Mouse (Mus musculus) kidney, embryonic 15.5 days (tissue): Measurements from ENCODE around the gene 1700012A03Rik. TPM values are rescaled to one million over a fixed set of nuclear protein-coding genes. Genes with fewer than 3 reads are reported as not detected.

Experiments used
- ATAC-seq: fragments of 200-750 bp; cut with Nextera tagmentation; replicated peaks from 2 replicates; pipeline ENCODE4 v1.8.0; 2017; ENCODE audit warnings: moderate TSS enrichment; ENCODE audit not compliant: low FRiP score
- H3K27ac ChIP-seq: fragments of 300-500 bp; sonication (generic); 2 replicates; pipeline ENCODE4 v1.5.1; 2015; ENCODE audit warnings: mild to moderate bottlenecking, inconsistent platforms
- H3K27me3 ChIP-seq: fragments of 300-500 bp; sonication (generic); 2 replicates; pipeline ENCODE4 v1.6.1; 2015; ENCODE audit warnings: inconsistent platforms
- H3K36me3 ChIP-seq: fragments of 300-500 bp; sonication (generic); 2 replicates; pipeline ENCODE4 v1.6.1; 2015; ENCODE audit warnings: inconsistent platforms
- H3K4me1 ChIP-seq: fragments of 300-500 bp; sonication (generic); 2 replicates; pipeline ENCODE4 v1.6.1; 2015; ENCODE audit warnings: inconsistent platforms
- H3K4me2 ChIP-seq: fragments of 300-500 bp; sonication (generic); 2 replicates; pipeline ENCODE4 v1.6.1; 2015; ENCODE audit warnings: moderate library complexity, mild to moderate bottlenecking, inconsistent platforms
- H3K4me3 ChIP-seq: fragments of 300-500 bp; sonication (generic); replicated peaks from 2 replicates; pipeline ENCODE4 v1.5.1; 2015; ENCODE audit warnings: mild to moderate bottlenecking, inconsistent platforms
- H3K9ac ChIP-seq: fragments of 300-500 bp; sonication (generic); 2 replicates; pipeline ENCODE4 v1.6.1; 2015; ENCODE audit warnings: mild to moderate bottlenecking, inconsistent platforms
- H3K9me3 ChIP-seq: fragments of 300-500 bp; sonication (generic); replicated peaks from 2 replicates; pipeline ENCODE4 v1.6.1; 2016; ENCODE audit warnings: inconsistent platforms
- WGBS: fragments of 180-500 bp; shearing (Covaris S2); methylation state at CpG from one replicate; pipeline ENCODE4 v1.1.7; 2015; ENCODE audit warnings: mixed read lengths; 5-methylcytosine and 5-hydroxymethylcytosine counted together
- polyA plus RNA-seq: library from polyadenylated mRNA; unstranded; fragments of >200 nt; fragmentation: Nextera tagmentation; extraction: Ambion mirVana; gene quantifications from 2 replicates; pipeline ENCODE4 v1.2.1, GENCODE M21; 2015

The 1700012A03Rik gene
- polyA plus RNA-seq, 1 experiment from 2014 or later: not detected

- no peak overlapping the region for H3K4me2 ChIP-seq
- no peak for ATAC-seq
These were observed 4.7 kb upstream of the 1700012A03Rik start for GRCm38 (mm10) chr6:32045344-32045743.

GRCm38 (mm10) chr6:32049256-32049950 lies 643 bp upstream of the 1700012A03Rik start:
- Histone ChIP-seq H3K4me3 (no peak overlapping the region), H3K27ac (no peak overlapping the region), H3K9me3 (no peaks in the 10 kb centered on the region), H3K4me2 (no peak overlapping the region), H3K36me3 (no peaks in the 10 kb centered on the region), H3K4me1 (no peaks in the 10 kb centered on the region), H3K27me3 (no peaks in the 10 kb centered on the region), H3K9ac (no peak overlapping the region)
- 48% methylated on average over 4 of the region's 4 CpGs for WGBS
- no peak for ATAC-seq

More at GRCm38 (mm10) chr6:32045344-32045743, 4.7 kb upstream of the 1700012A03Rik start:
- no peaks in the 10 kb centered on the region for H3K36me3 ChIP-seq
- H3K4me3 ChIP-seq: no peak overlapping the region
- no peaks in the 10 kb centered on the region for H3K9me3 ChIP-seq
- H3K27ac ChIP-seq: no peak overlapping the region
- H3K4me1 ChIP-seq: no peaks in the 10 kb centered on the region
- no peaks in the 10 kb centered on the region for H3K27me3 ChIP-seq
- H3K9ac ChIP-seq: no peak overlapping the region

GRCm38 (mm10) chr6:32052135-32052915 lies 2.3 kb downstream of the 1700012A03Rik start:
- Histone ChIP-seq H3K9me3 (no peaks in the 10 kb centered on the region), H3K27ac (no peak overlapping the region), H3K36me3 (no peaks in the 10 kb centered on the region), H3K27me3 (no peaks in the 10 kb centered on the region), H3K4me1 (no peaks in the 10 kb centered on the region), H3K4me3 (no peak overlapping the region), H3K9ac (no peak overlapping the region), H3K4me2 (no peak overlapping the region)
- WGBS: 75% methylated on average over 6 of the region's 6 CpGs
- ATAC-seq: no peak

GRCm38 (mm10) chr6:32056525-32056924 lies 6.5 kb downstream of the 1700012A03Rik start:
- ATAC-seq: no peak
- Histone ChIP-seq H3K4me2 (no peak overlapping the region), H3K4me3 (no peak overlapping the region), H3K4me1 (no peaks in the 10 kb centered on the region), H3K9ac (no peak overlapping the region), H3K27ac (no peak overlapping the region), H3K27me3 (no peaks in the 10 kb centered on the region), H3K9me3 (no peaks in the 10 kb centered on the region), H3K36me3 (no peaks in the 10 kb centered on the region)
- 29% methylated on average over 2 of the region's 2 CpGs for WGBS

GRCm38 (mm10) chr6:32058571-32058970 lies 8.5 kb downstream of the 1700012A03Rik start:
- ATAC-seq: no peak
- WGBS: 86% methylated on average over 2 of the region's 2 CpGs
- Histone ChIP-seq H3K27me3 (no peaks in the 10 kb centered on the region), H3K36me3 (no peaks in the 10 kb centered on the region), H3K27ac (no peak overlapping the region), H3K4me3 (no peak overlapping the region), H3K4me1 (no peaks in the 10 kb centered on the region), H3K9me3 (no peaks in the 10 kb centered on the region), H3K9ac (no peak overlapping the region), H3K4me2 (no peak overlapping the region)

GRCm38 (mm10) chr6:32060641-32061040 lies 10.6 kb downstream of the 1700012A03Rik start:
- Histone ChIP-seq H3K4me3 (no peak overlapping the region), H3K9ac (no peak overlapping the region), H3K4me2 (no peak overlapping the region), H3K4me1 (no peaks in the 10 kb centered on the region), H3K27me3 (no peaks in the 10 kb centered on the region), H3K27ac (no peak overlapping the region), H3K9me3 (no peaks in the 10 kb centered on the region), H3K36me3 (no peaks in the 10 kb centered on the region)
- no peak for ATAC-seq
- 93% methylated on average over 2 of the region's 2 CpGs for WGBS

- 85% methylated on average over 9 of the region's 9 CpGs for WGBS
- H3K27me3 ChIP-seq: no peaks in the 10 kb centered on the region
- no peak overlapping the region for H3K27ac ChIP-seq
- no peak for ATAC-seq
- H3K4me1 ChIP-seq: no peaks in the 10 kb centered on the region
- no peaks in the 10 kb centered on the region for H3K9me3 ChIP-seq
- H3K9ac ChIP-seq: no peak overlapping the region
- no peak overlapping the region for H3K4me2 ChIP-seq
- no peak overlapping the region for H3K4me3 ChIP-seq
- no peaks in the 10 kb centered on the region for H3K36me3 ChIP-seq
These were observed 11.2 kb downstream of the 1700012A03Rik start for GRCm38 (mm10) chr6:32061266-32061665.

GRCm38 (mm10) chr6:32065789-32066510 lies 15.9 kb downstream of the 1700012A03Rik start:
- 60% methylated on average over 10 of the region's 10 CpGs for WGBS
- Histone ChIP-seq H3K36me3 (no peaks in the 10 kb centered on the region), H3K4me1 (no peaks in the 10 kb centered on the region), H3K27me3 (no peaks in the 10 kb centered on the region), H3K9me3 (no peaks in the 10 kb centered on the region), H3K4me2 (no peak overlapping the region), H3K27ac (no peak overlapping the region), H3K9ac (no peak overlapping the region), H3K4me3 (no peak overlapping the region)
- peak; percentile 79 for ATAC-seq

GRCm38 (mm10) chr6:32072161-32072560 lies 22.1 kb downstream of the 1700012A03Rik start:
- H3K4me2 ChIP-seq: no peak overlapping the region
- 67% methylated on average over 1 of the region's 1 CpGs for WGBS

GRCm38 (mm10) chr6:32093312-32093711 lies 43.3 kb downstream of the 1700012A03Rik start:
- no peak overlapping the region for H3K9ac ChIP-seq
- H3K27me3 ChIP-seq: no peaks in the 10 kb centered on the region
- H3K4me2 ChIP-seq: no peak overlapping the region
- H3K27ac ChIP-seq: no peak overlapping the region
- no peaks in the 10 kb centered on the region for H3K4me1 ChIP-seq
- no peak for ATAC-seq
- H3K9me3 ChIP-seq: no peaks in the 10 kb centered on the region
- no peak overlapping the region for H3K4me3 ChIP-seq
- no peaks in the 10 kb centered on the region for H3K36me3 ChIP-seq
- WGBS: 91% methylated on average over 13 of the region's 14 CpGs

More at GRCm38 (mm10) chr6:32072161-32072560, 22.1 kb downstream of the 1700012A03Rik start:
- no peak overlapping the region for H3K4me3 ChIP-seq
- no peaks in the 10 kb centered on the region for H3K36me3 ChIP-seq
- H3K9ac ChIP-seq: no peak overlapping the region
- no peak overlapping the region for H3K27ac ChIP-seq
- no peaks in the 10 kb centered on the region for H3K27me3 ChIP-seq
- H3K9me3 ChIP-seq: no peaks in the 10 kb centered on the region
- no peaks in the 10 kb centered on the region for H3K4me1 ChIP-seq
- ATAC-seq: no peak

- Histone ChIP-seq H3K36me3 (no peaks in the 10 kb centered on the region), H3K4me1 (no peaks in the 10 kb centered on the region), H3K27me3 (no peaks in the 10 kb centered on the region), H3K27ac (no peak overlapping the region), H3K9me3 (no peaks in the 10 kb centered on the region), H3K9ac (no peak overlapping the region), H3K4me3 (no peak overlapping the region), H3K4me2 (no peak overlapping the region)
- WGBS: 54% methylated on average over 9 of the region's 9 CpGs
- no peak for ATAC-seq
These were observed 55.7 kb downstream of the 1700012A03Rik start for GRCm38 (mm10) chr6:32105547-32106275.
